In genomic region chr6:92624306-92624705, GRCm38 (mm10) we compare ENCODE assay signal across 26 mouse cellular contexts.
DNase-seq lines count a peak whose midpoint lies in the region; ATAC-seq and TF ChIP-seq lines count a peak whose summit lies in the region.
"Had no signal": no experiment of that assay in that cellular context is flagged by ENCODE, and none has a peak within 500 bp of the region (broad histone marks: within the 10 kb centered on the region; RNA-seq: fewer than 3 reads in every experiment).

No protein-coding gene starts in this region.

- DNase-seq in heart, embryonic 10.5 days (ENCODE audit: low spot score), result no peak
- DNase-seq in heart, postnatal 0 days (ENCODE audit: low spot score), result peak; percentile 29
- no peak for DNase-seq in heart, adult 9 months (ENCODE audit: low spot score in 2 of 2)
- peak; percentile 7 for DNase-seq in left cerebral cortex, postnatal 4 days
- DNase-seq in left cerebral cortex, adult 18-20 months (ENCODE audit: low spot score in 2 of 2), result no peak
- peak; percentile 31 for DNase-seq in NIH3T3 (ENCODE audit: low read depth)
- DNase-seq in spleen, adult 18-20 months, result no peak
- DNase-seq: adrenal gland, postnatal 10 days; adrenal gland, postnatal 36 days; cerebellum, adult 18-20 months; cerebellum, adult 9-10 months; cerebellum, postnatal 14 days; forebrain, postnatal 0 days; gastrocnemius, adult 2 months; gastrocnemius, postnatal 14 days; kidney, adult 11 months; kidney, adult 8-10 months had no signal

- H3K4me3 ChIP-seq in heart, embryonic 13.5 days, result no peak overlapping the region
- no peak overlapping the region for H3K4me3 ChIP-seq in heart, embryonic 10.5 days
- no peak overlapping the region for H3K4me3 ChIP-seq in heart, postnatal 0 days (ENCODE audit: low read depth, low read length)
- H3K4me3 ChIP-seq: embryonic facial prominence, embryonic 12.5 days; embryonic facial prominence, embryonic 15.5 days; gastrocnemius, adult 2 months; hindbrain, embryonic 10.5 days; hindbrain, embryonic 13.5 days; intestine, embryonic 15.5 days had no signal

- no peak for ATAC-seq in heart, embryonic 13.5 days (ENCODE audit: extremely low read depth, insufficient number of reproducible peaks, low FRiP score, low TSS enrichment)
- ATAC-seq in heart, postnatal 0 days (ENCODE audit: insufficient read depth, low read depth), result peak; percentile 55; the same call in 1 of the 2 replicates
- ATAC-seq: forebrain, embryonic 14.5 days; forebrain, postnatal 0 days; hindbrain, embryonic 16.5 days; intestine, embryonic 15.5 days; Patski had no signal

- no peak for TF ChIP-seq CTCF in heart, postnatal 0 days (IDR thresholded peaks at IDR 0.05; ENCODE audit: low read depth)

- no peaks in the 10 kb centered on the region for H3K27me3 ChIP-seq in heart, embryonic 13.5 days (replicated peaks)
- H3K27me3 ChIP-seq in heart, embryonic 10.5 days (ENCODE audit: insufficient read depth, poor library complexity, severe bottlenecking), result no peaks in the 10 kb centered on the region
- H3K27me3 ChIP-seq in heart, postnatal 0 days (ENCODE audit: control insufficient read depth, insufficient read depth, low read length), result no peaks in the 10 kb centered on the region
- H3K27me3 ChIP-seq: embryonic facial prominence, embryonic 12.5 days; embryonic facial prominence, embryonic 15.5 days; hindbrain, embryonic 13.5 days; intestine, embryonic 15.5 days; Patski had no signal

- WGBS in heart, embryonic 13.5 days, result 38% methylated on average over 6 of the region's 6 CpGs
- 45% methylated on average over 6 of the region's 6 CpGs for WGBS in heart, embryonic 10.5 days
- 35% methylated on average over 6 of the region's 6 CpGs for WGBS in heart, postnatal 0 days

- TF ChIP-seq EP300 in heart, postnatal 0 days (IDR thresholded peaks at IDR 0.05; ENCODE audit: low read depth), result no peak

- no peak overlapping the region; the same call in 1 of the 2 replicates for H3K4me2 ChIP-seq in heart, embryonic 13.5 days
- peak overlapping the region; percentile 15; the same call in 1 of the 2 replicates for H3K4me2 ChIP-seq in heart, postnatal 0 days (ENCODE audit: low read depth, low read length)
- H3K4me2 ChIP-seq: embryonic facial prominence, embryonic 12.5 days; embryonic facial prominence, embryonic 15.5 days; hindbrain, embryonic 13.5 days; intestine, embryonic 15.5 days had no signal

- no peak overlapping the region for H3K9ac ChIP-seq in heart, embryonic 13.5 days
- no peak overlapping the region for H3K9ac ChIP-seq in heart, postnatal 0 days (replicated peaks; ENCODE audit: low read depth, low read length)
- H3K9ac ChIP-seq: embryonic facial prominence, embryonic 12.5 days; embryonic facial prominence, embryonic 15.5 days; forebrain, postnatal 0 days; hindbrain, embryonic 13.5 days; intestine, embryonic 15.5 days had no signal

- H3K36me3 ChIP-seq in heart, embryonic 13.5 days, result no peaks in the 10 kb centered on the region
- peaks cover 1% of the 10 kb centered on the region; the same call in 1 of the 2 replicates for H3K36me3 ChIP-seq in heart, embryonic 10.5 days
- no peaks in the 10 kb centered on the region for H3K36me3 ChIP-seq in heart, postnatal 0 days (replicated peaks; ENCODE audit: control insufficient read depth, insufficient read depth, low read length)
- H3K36me3 ChIP-seq: embryonic facial prominence, embryonic 15.5 days; hindbrain, embryonic 10.5 days; intestine, embryonic 15.5 days had no signal

- H3K9me3 ChIP-seq in heart, embryonic 13.5 days, result 0 out of 2 replicates have a peak, but pooled peaks cover under 1% of the 10 kb centered on the region
- peaks cover 1% of the 10 kb centered on the region; the same call in 1 of the 2 replicates for H3K9me3 ChIP-seq in heart, embryonic 10.5 days
- no peaks in the 10 kb centered on the region for H3K9me3 ChIP-seq in heart, postnatal 0 days (replicated peaks; ENCODE audit: control insufficient read depth, low read length)
- H3K9me3 ChIP-seq: embryonic facial prominence, embryonic 15.5 days; hindbrain, embryonic 10.5 days; hindbrain, embryonic 13.5 days; intestine, embryonic 15.5 days had no signal

- intact Hi-C loops in left cerebral cortex, postnatal 4 days (cut with DNase I), result no loop called here

- H3K4me1 ChIP-seq in heart, embryonic 13.5 days, result peaks cover 27% of the 10 kb centered on the region
- H3K4me1 ChIP-seq in heart, embryonic 10.5 days, result peaks cover 13% of the 10 kb centered on the region
- H3K4me1 ChIP-seq in heart, postnatal 0 days (ENCODE audit: control insufficient read depth, insufficient read depth), result peaks cover 6% of the 10 kb centered on the region
- H3K4me1 ChIP-seq: embryonic facial prominence, embryonic 12.5 days; embryonic facial prominence, embryonic 15.5 days; intestine, embryonic 15.5 days had no signal

- H3K27ac ChIP-seq in heart, embryonic 13.5 days (replicated peaks), result peak overlapping the region; percentile 52
- H3K27ac ChIP-seq in heart, embryonic 10.5 days, result no peak overlapping the region
- 0 out of 2 replicates have a peak overlapping the region, but pooled peaks have one; percentile 25 for H3K27ac ChIP-seq in heart, postnatal 0 days (ENCODE audit: low read depth)
- H3K27ac ChIP-seq: embryonic facial prominence, embryonic 12.5 days; embryonic facial prominence, embryonic 15.5 days; gastrocnemius, adult 2 months; hindbrain, embryonic 10.5 days; hindbrain, embryonic 13.5 days; intestine, embryonic 15.5 days had no signal

Comparison
In these comparisons a context has a peak if more than half of its experiments do, and no peak if none do; other contexts are left out.
1. DNase-seq: peak in heart, postnatal 0 days (single experiment), left cerebral cortex, postnatal 4 days (single experiment) and NIH3T3 (single experiment); none in heart, embryonic 10.5 days (single experiment), heart, adult 9 months (0 of 2), left cerebral cortex, adult 18-20 months (0 of 2) and spleen, adult 18-20 months (0 of 2).